Mouse (Mus musculus) left cerebral cortex, adult 9 months (tissue): ENCODE results near the gene Tmx4.
"Not testable (repeated sequence)": the region's sequence is repeated elsewhere in the genome, so short reads cannot be mapped to it uniquely, and the experiment has no call there.

Experiments used
- DNase-seq, 2 experiments: peaks; one replicate each; pipeline ENCODE4 v3.0.0; 2022; ENCODE audit warnings: low spot score in 2 of 2

Gene Tmx4

DNA sequence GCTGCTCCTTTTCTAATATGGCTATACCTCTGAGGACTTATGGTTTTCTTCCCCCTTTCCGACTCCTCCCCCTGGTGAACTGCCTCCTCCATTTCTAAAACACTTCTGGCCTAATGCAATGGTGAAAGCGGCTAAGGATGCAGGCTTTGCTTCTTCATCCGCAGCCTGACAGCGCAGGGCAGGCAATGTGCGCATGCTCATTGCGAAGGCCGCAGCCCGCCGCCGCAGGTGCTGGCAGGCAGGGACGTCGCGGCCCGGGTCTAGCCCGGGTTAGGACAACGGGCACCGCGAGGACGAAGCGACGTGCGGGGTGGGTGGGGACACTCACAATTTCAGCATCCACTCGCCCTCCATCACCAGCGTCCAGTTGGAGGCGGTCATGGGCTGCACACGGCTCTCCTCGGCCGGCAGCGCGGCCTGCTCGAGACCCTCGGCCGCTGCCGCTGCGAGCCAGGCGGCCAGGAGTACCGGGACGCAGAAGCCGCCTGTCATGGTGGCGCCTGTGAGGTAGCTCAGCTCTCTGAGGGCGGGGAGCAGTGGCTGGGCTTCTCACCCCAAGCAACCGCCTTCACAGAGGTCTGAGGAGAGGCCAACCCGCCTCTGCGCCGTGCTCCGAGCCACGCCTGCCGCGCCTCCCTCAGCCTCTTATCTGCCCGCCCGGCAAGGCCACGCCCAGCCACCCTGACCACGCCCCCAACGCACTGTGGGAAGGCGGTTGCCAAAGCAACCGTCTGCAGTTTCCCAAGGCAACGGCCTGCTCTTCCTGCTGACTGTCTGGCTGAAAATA lies at the start of gene Tmx4:
Tmx4 (minus strand) TSS at position 632 of the 787 bp plus-strand sequence.
- DNase-seq: peak; percentile 97 to 98

DNA sequence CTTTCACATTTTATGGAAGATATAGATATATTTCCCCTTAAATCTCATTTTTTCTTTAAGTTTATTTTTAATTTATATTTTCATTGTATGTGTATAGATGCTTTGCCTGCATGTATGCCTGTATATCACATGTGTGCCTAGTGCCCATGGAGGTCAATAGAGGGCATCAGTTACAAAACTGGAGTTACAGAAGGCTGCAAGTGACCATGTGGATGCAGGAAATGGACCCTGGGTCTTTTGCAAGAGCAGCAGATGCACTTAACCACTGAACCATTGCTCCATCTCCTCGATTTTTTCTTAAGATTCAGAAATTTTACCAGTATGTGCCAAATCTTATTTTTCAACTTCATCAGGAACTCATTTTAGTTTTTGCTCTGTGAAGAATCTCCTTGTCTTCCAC lies 48.2 kb upstream of the Tmx4 start:
- no peak for DNase-seq

DNA sequence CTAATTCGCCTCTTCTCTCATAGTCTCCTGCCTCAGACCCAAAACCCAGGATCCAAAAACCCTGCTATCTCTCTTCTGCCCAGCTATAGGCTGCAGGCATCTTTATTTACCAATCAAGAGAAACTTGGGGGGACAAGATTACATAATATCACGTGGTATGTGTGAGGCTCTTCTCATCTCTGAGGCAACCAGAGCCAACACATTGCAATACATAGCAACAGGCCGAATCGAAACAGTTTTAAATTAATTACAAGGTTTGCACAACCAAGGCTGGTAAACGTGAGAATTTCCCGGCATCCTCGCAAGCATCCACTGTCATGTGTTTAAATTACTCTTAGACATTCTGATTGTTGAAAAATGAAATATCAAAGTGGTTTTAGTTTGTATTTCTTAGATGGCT lies 47.1 kb upstream of the Tmx4 start:
- DNase-seq: no peak

DNA sequence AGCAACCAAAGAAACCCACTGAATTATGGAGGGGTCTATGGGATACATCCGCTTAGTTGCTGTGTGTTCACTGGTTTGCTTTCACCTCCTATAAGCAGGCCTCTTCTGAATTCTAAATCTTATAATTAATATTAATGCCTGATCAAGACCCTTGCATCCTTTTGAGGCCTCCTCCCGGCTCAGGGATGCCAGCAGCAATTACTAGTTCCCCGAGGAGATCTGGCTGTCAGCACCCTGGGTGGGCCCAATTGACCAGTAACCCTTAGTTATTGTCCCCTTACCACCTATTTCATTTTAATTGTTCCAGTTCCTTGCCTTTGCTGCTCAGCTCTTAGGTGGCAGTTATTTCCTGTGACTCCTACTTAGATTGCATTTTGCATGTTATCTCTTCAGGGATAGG lies 38.4 kb upstream of the Tmx4 start:
- no peak for DNase-seq

DNA sequence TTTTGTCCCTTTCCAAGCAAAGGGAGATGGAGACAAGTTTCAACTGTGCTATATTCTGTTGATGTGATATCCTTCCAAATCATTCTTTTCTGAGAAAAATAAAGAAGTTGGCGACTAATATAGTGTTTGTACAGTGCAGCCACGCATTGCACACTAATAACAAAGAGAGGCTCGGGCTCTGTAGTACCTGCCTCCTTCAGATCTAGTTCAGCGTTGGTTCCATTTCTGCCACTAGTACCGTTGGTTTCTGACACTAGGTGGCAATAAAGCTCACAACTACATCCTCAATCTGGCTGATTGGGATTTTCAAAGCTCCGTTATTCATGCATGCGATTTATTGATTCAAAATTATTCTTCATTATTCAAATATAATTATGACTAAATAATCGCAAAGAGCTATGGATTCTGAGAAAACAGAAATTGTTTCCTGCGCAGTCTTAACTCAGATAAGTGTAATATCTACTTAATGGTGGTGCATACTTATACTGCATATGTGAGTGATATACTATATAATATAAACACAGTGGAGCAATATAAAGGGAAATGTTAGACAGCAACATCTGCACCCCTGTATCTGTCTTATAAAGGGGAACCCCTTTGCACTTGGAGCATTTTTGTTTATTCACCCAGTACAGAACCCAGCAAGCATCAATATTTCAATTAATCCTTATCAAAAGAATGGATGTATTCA lies 37.5 kb upstream of the Tmx4 start:
- peak in 1 of 2 experiments; percentile 71 for DNase-seq

DNA sequence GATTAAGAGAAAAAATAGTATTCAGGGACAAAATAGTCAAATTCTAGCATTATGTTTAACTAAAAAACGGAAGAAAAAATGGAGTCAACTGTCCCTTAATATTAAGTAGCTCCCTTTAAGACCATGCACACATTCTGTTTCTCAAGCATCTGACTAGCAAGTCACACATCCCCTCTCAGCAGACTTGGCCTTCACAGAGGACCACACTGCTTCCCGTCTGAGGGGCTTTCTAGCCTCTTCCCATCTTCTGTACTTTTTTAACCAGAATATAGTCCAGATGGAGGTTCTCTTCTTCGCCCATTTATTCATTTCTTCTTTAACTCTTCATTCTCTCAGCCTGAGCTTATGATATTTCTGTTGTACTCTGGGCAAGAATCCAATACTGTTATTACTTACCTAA lies 35.6 kb upstream of the Tmx4 start:
- DNase-seq: no peak

DNA sequence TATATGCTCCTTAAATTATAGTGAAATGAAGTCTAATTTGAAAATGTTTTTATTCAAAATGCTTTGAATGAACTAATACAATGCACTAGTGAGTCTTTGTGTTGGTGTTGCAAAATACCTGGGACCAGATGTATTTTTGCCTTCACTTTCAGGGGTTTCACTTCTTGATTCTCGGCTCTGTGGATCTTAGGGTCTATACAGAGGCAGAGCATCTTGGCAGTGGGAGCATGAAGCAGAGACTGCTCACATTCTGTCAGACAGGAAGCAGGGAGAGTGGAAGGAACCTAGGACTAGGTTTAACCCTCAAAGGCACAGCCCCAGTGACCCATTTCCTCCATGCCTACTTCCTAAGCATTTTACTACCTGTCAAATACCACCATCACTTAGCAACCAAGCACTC lies 31.5 kb upstream of the Tmx4 start:
- no peak for DNase-seq

DNA sequence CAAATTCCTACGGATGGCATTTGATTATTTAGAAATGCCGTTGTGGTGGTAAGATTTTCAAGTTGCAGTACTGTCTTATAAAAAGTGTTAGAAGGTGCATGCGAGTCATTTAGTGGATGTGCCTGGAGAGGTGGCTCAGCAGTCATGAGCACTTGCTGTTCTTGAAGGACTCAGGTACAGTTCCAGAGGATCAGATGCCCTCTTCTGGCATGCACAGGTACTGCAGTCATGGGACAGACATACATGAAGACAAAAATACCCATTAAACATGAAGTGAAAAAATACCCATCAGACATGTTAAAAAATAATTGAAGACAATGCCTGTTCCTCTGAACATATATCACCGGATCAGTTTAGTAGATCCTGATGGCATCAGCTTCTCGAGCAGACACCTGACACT lies 29.7 kb upstream of the Tmx4 start:
- DNase-seq: peak in 1 of 2 experiments; percentile 35

DNA sequence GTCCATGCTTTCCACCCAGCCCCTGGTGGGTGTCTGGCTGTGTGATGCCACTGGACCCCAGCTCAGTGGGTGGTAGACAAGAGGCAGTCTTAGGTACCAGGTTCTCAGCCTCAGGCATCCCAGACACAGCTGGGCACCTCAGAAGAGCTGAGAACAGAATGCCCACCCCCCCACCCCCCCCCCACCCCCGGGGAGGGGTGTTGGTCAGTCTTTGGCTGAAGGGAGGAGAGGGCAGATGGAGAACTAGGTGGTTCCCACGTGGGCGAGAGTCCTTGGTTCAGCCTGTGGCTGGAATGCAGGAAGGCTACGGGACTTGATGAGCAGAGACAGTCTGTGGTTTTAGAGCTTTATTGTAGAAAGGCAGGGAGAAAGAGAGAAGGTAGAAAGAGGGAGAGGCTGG lies 12.5 kb upstream of the Tmx4 start:
- DNase-seq: no peak

DNA sequence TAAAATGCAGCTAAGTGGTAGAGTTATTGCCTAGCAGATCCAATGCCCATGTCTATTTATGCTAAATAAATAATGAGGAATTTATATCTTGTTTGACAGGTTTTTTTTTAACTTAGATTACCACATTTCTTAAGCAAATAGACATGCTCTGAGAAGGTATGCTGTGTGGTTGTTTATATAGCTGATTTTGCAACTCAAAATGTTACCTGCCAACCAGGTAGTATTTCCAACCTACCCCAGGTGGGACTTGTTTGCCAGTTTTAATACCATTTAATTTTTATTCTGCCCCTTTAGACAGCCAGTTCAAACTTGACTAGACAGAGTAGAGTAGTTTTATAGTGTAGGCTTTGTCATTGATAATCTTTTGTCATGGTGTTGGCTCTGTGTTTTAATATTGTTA lies 10.7 kb upstream of the Tmx4 start:
- no peak for DNase-seq

DNA sequence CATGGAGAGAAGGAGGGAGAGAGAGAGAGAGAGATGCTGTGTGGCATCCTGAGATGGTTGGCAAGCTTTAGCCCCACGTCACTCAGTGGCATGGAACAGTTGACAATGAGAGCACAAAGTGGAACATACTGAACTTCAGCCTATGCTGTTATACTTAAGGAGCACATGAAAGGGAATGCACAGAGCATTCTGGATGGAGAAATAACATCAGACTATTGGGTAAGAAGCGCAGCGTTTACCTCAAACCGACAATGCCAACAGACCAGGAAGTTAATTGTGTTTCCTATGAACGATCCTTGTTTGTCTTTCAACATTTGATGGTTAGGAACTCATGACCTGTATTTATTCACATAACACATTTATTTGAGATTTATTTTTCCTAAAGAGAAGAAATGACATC lies 8.8 kb upstream of the Tmx4 start:
- DNase-seq: no peak

DNA sequence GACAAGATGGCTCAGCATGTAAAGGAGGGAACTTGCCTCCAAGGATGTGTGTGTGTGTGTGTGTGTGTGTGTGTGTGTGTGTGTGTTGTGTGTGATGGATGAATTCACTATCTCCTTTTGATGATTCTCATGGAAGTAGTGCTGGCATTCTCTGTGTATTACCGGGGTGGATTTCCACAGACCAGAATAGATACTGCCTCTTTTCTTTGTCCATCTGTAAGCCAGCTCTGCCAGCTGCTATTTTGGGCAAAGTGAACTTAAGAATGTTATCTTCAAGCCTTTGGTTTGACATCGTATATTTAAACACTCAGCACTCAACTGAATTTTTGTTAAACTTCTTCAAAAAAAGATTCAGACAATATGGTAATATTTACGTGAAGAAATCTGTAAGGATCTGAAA lies 5.1 kb upstream of the Tmx4 start:
- peak in 1 of 2 experiments; percentile 63 for DNase-seq

DNA sequence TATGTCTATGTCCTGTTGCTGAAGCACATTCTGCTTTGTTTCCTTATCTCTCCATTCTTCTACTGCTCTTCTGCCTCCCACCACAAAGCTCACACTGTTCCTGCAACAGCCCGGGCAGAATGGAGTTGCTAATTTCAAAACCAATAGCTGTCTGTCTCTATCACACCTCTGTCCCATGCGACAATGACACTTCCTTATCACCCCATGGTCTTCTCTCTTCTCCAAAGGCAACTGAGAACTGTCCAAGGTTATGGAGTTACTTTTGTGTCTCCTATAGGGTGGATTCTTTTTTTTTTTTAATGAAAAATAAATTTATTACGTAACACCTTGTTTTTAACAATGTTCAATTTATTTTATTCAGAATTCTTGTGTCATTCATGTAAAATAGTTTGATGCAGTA lies 1.8 kb upstream of the Tmx4 start:
- DNase-seq: no peak

DNA sequence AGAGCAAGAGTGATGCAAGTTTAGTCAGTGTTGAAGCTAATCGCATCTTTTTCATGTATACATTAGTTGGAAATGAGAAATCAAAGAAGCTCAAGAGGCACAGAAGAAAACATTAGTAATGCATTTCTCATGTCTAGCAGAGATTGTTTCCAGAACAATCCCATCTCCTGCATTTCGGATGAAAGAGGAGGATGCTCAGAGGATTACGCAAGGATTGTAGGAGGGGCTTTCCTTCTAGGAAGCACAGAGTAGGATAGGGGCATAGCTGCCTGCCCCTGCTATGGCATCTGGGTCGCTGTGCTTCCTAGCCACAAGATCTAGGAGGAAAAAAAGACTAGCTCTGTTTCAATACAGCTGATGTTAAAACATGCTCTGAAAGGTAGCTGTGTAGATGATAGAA lies 1.2 kb upstream of the Tmx4 start:
- no peak for DNase-seq

DNA sequence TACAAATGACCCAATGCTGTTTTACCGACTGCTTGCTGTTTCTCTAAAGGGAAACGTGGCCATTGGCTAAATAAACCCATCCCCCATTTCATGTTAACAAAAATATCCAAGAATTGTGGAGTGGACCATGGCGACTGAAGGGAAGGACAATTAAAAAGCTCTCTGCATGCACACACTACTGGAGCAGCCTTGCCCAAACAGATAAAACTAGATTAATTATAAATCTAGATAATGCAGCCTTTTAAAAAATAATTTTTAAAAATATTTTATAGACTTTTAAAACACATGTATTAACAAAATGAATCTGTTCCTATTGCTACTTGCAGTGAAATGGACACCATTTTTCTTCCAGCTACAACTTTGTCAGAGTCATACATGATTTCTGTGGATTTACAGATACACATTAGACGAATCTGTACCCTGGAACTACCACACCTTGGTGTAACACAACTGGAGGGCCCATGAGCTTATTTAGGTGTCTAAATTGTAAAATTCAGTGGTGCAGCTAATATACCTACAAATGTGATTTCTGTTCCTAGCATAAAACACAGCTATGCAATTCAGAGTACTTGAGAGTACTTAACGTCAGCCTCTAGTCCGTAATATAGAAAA lies 462 bp upstream of the Tmx4 start:
- no peak for DNase-seq

DNA sequence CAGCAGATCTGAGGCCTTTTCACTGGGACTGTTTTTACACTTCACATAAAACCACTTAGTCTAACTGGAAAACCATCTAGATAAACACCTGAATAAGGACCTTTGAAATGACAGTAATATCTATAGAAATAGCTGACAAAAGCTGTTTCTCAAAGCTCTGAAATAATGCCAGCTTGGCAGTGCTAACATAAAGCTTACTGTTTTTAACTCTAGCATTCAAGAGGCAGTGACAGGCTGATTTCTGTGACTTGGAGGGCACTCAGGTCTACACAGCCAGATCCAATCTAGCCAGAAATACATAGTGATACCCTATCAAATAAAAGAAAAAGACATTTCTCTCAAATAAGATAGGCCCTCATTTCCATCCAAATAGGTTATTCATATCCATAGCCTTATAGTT lies 1.6 kb downstream of the Tmx4 start:
- DNase-seq: no peak

DNA sequence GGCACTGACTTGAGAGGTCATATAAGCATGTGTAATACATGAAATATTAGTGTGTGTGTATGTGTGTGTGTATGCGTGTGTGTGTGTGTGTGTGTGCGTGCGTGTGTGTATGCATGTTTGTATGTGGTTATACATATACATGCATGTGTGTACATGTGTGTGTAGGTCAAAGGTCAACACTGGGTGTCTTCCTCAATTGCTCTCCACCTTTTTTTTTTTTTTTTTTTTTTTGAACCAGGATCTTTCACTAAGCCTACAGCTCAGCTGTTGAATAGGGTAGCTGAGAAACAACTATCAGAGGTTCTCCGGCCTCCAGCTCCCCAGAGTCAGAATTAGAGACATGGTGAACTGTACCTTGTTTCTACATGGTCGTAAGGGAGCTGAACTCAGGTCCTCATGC lies 2.6 kb downstream of the Tmx4 start:
- no peak for DNase-seq

DNA sequence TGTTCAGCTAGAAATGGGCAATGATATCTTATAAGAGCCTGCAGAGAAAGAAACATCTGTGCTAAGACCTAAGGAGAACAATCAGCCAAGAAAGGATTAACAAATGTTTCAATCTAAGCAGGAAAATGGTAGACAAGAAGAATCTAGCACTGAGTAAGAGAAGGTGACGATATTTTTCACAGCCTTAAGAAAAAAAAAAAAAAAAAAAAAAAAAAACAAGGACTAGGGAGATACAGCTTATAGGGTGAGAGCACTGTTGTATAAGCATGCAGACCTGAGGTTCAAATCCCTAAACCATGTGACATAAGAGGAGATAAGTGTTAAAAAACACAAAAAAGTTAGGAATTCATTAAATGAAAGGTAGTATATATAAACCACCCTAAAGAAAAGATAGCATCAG lies 3.5 kb downstream of the Tmx4 start:
- no peak for DNase-seq

DNA sequence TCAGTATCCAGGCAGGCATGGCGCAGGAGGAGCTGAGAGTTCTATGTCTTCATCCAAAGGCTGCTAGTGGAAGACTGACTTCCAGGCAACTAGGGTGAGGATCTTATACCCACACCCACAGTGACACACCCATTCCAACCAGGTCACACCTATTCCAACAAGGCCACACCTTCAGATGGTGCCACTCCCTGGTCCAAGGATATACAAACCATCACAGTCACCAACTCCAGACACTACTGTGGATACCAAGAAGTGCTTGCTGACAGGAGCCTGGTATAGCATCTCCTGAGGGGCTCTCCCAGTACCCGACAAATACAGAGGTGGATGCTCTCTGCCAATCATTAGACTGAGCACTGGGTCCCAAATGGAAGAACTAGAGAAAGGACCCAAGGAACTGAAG lies 15.4 kb downstream of the Tmx4 start:
- not testable (repeated sequence) for DNase-seq

DNA sequence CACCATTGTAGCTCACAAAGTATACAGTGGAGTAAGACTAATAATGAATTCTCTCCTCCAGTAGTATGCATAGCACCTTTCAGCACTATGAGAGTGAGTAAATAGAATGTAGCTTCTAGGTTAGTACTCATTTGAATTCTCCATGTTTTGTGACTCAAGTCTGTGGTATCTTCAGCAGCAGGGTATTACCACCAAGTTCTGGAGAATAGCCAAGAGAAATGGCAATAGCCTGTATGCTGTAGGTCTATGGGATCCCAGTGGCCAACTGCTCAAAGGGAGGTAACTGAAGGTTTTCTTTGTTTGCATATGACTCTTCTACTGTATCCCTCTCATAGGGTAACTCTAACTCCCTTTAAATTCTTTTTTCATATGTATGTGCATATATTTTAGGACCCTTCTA lies 39.0 kb downstream of the Tmx4 start:
- no peak for DNase-seq

DNA sequence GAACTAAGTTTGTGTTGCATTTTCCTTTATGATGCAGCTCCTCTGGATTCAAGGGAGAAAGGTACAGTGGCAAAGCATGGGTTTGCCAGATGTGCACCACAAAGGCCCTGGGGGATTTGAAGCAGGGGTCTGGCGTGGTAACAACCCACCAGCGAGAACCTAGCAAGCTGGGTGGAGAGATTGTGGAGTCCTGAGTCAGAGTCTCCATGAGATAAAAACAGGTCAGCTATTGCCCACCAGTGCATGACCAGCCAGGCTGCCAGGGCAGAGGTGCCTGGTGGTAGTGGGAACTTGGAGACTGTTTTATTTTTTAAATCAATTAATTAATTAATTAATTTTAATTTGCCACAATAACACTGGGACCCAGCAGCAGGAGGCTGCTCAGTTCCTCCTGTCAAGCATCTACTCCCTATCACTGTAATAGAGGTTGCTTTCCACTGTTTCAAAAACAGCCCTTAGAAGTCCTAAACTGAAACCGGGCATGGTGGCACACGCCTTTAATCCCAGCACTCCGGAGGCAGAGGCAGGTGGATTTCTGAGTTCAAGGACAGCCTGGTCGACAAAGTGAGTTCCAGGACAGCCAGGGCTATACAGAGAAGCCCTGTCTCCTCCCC lies 52.8 kb downstream of the Tmx4 start:
- no peak for DNase-seq

DNA sequence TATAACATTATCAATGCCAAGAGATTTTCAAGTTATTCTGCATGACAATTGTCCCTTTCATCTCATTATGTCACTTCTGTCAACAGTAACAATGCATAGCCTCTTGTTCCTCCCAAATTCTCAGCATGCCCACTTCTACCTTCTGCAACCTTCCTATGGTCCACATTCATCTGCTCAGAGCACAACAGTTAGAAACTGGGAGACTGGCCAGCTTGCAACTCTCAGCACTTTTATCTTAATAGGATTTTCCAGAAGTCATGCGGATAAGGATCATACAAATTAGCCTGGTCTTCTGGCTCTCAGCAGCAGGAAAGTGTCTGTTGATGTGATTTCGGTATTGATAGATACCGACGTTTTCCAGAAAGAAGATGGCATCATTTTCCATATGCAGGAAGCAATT lies 58.7 kb downstream of the Tmx4 start:
- DNase-seq: no peak

DNA sequence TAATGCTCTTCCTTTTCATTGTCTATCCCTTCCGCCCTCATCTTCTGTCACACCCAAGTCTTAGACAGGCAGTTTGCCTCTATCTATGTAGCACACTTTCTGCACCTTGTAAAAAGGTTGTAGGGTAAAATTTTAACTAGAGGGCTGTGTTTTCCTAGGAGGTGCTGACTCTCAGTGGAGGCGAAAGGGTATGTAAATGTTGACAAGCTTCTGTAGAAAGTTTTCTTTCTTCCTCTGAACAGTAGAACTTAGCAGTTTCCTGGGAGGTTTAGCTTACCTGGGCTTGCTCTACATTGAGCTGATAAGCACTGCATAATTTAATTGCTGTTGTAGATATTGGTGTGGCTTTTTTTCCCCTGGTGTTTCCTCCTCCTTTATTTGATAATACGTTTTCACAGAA lies 84.5 kb downstream of the Tmx4 start:
- DNase-seq: no peak
